Mouse (Mus musculus) hindbrain, embryonic 15.5 days (tissue): ENCODE results near the gene Cacna1d. TPM values are rescaled to one million over a fixed set of nuclear protein-coding genes. Genes with fewer than 3 reads are reported as not detected.

Source experiments
- ATAC-seq: fragments of 200-750 bp; cut with Nextera tagmentation; 2 replicates; pipeline ENCODE4 v1.8.0; 2017; ENCODE audit warnings: low read depth, moderate number of reproducible peaks, moderate TSS enrichment; ENCODE audit not compliant: low FRiP score
- H3K27ac ChIP-seq: fragments of 300-500 bp; sonication (generic); replicated peaks from 2 replicates; pipeline ENCODE4 v1.5.1; 2015; ENCODE audit warnings: mild to moderate bottlenecking, inconsistent platforms
- H3K27me3 ChIP-seq: fragments of 300-500 bp; sonication (generic); 2 replicates; pipeline ENCODE4 v1.6.1; 2015; ENCODE audit warnings: control low read depth, inconsistent platforms
- H3K36me3 ChIP-seq: fragments of 300-500 bp; sonication (generic); 2 replicates; pipeline ENCODE4 v1.6.1; 2015; ENCODE audit warnings: control low read depth, inconsistent platforms
- H3K4me1 ChIP-seq: fragments of 300-500 bp; sonication (generic); replicated peaks from 2 replicates; pipeline ENCODE4 v1.6.1; 2015; ENCODE audit warnings: control low read depth, inconsistent platforms
- H3K4me2 ChIP-seq: fragments of 300-500 bp; sonication (generic); 2 replicates; pipeline ENCODE4 v1.6.1; 2015; ENCODE audit warnings: moderate library complexity, mild to moderate bottlenecking, inconsistent platforms
- H3K4me3 ChIP-seq: fragments of 300-500 bp; sonication (generic); 2 replicates; pipeline ENCODE4 v1.5.1; 2015; ENCODE audit warnings: mild to moderate bottlenecking, inconsistent platforms
- H3K9ac ChIP-seq: fragments of 300-500 bp; sonication (generic); 2 replicates; pipeline ENCODE4 v1.6.1; 2015; ENCODE audit warnings: inconsistent platforms
- H3K9me3 ChIP-seq: fragments of 300-500 bp; sonication (generic); 2 replicates; pipeline ENCODE4 v1.6.1; 2016; ENCODE audit warnings: control low read depth, inconsistent platforms
- WGBS: fragments of 180-500 bp; shearing (Covaris S2); methylation state at CpG from one replicate; pipeline ENCODE4 v1.1.7; 2015; 5-methylcytosine and 5-hydroxymethylcytosine counted together
- polyA plus RNA-seq: library from polyadenylated mRNA; unstranded; fragments of >200 nt; fragmentation: Nextera tagmentation; extraction: Ambion mirVana; gene quantifications from 2 replicates; pipeline ENCODE4 v1.2.1, GENCODE M21; 2015

Cacna1d gene
- polyA plus RNA-seq, 1 experiment from 2014 or later, result 10.7 TPM

DNA sequence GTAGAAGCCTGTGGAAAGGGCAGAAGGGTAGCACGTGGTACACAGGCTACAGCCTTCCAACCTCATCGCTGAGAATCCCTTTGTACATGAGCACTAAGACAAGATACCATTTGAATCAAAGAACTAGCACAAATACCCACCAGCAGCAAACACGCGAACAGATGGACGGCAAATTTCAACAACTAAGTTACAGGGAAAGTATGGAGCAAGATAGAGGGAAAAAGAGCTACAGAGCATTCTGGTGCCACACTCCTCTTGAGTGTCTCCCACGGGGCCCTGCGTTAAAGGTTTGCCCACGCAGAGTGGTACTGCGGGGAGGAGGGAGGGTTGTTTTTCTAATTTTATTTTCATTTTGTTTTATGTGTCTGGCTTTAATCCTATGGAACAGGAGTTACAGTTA, 215.7 kb downstream of the Cacna1d start:
- Histone ChIP-seq H3K27me3 (no peaks in the 10 kb centered on the region), H3K27ac (no peak overlapping the region), H3K9me3 (no peaks in the 10 kb centered on the region), H3K4me2 (no peak overlapping the region), H3K9ac (no peak overlapping the region), H3K4me1 (no peaks in the 10 kb centered on the region; the same call in 1 of the 2 replicates), H3K36me3 (no peaks in the 10 kb centered on the region), H3K4me3 (no peak overlapping the region)
- ATAC-seq, result no peak
- WGBS, result 83% methylated on average over 9 of the region's 9 CpGs

DNA sequence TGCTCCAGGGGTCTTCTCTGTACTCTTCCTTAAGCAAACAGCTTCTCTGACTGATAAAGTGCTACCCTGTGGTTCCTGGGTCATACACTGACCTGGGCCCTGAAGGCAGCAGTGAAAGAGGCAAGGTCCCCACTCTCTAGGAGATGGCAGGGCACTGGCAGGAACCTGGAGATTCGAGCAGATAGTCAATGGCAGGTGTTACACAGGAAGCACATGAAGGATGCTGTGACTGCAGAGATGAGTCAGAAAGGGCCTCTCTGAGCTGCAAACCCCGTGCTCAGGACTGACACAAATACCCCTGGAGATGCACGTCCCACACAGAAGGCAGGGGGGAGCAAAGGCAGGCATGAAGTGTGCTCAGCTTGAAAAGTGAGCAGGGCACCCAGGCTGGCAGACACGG, 218.3 kb downstream of the Cacna1d start:
- whole genome bisulfite sequencing, result 79% methylated on average over 4 of the region's 4 CpGs

DNA sequence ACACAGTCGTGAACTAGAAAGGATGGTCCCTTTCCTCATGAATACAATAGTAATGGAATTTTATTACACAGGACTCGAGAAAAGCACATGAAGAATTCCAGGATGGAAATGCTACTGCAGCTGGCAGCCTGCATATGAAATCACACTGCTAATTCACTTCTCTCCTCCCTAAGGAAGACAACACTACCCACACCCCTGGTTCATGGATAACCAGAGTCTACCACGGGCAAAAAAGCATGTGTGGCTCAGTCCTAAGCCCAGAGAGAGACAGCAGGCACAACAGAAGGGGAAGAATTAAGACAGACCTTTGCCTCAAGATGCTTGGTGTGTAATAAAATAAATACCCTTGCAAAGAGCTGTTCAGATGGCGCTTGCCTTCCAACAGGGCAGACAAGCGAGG, 218.7 kb downstream of the Cacna1d start:
- Histone ChIP-seq H3K9me3 (no peaks in the 10 kb centered on the region), H3K36me3 (no peaks in the 10 kb centered on the region), H3K4me2 (no peak overlapping the region), H3K9ac (no peak overlapping the region), H3K4me3 (no peak overlapping the region), H3K27ac (no peak overlapping the region), H3K27me3 (no peaks in the 10 kb centered on the region), H3K4me1 (no peaks in the 10 kb centered on the region; the same call in 1 of the 2 replicates)
- ATAC-seq, result no peak
- WGBS, result 67% methylated on average over 5 of the region's 5 CpGs

More for the DNA sequence above, 218.3 kb downstream of the Cacna1d start:
- no peaks in the 10 kb centered on the region; the same call in 1 of the 2 replicates for H3K4me1 ChIP-seq
- H3K4me2 ChIP-seq, result no peak overlapping the region
- no peaks in the 10 kb centered on the region for H3K27me3 ChIP-seq
- no peak overlapping the region for H3K27ac ChIP-seq
- no peaks in the 10 kb centered on the region for H3K36me3 ChIP-seq
- H3K9ac ChIP-seq, result no peak overlapping the region
- ATAC-seq, result no peak
- no peaks in the 10 kb centered on the region for H3K9me3 ChIP-seq
- H3K4me3 ChIP-seq, result no peak overlapping the region

DNA sequence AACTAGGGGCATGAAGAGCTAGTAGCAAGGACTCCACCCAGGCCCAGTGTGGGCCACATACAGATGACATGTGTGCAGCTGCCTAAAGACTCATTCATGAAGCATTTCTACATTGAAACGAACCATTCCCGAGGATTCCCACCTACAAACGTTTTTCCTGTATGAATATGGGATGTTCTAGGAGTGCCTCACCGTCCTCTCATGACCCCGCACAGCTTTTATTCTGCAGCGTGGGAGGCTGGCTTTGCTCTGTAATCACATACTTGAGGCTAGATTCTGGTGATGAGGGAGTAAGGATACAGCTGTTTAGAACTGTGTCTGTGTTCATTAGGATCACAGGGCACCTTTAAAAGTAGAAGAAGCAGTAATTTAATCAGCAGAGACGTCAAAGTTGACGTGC, 219.4 kb downstream of the Cacna1d start:
- 77% methylated on average over 8 of the region's 8 CpGs for WGBS

DNA sequence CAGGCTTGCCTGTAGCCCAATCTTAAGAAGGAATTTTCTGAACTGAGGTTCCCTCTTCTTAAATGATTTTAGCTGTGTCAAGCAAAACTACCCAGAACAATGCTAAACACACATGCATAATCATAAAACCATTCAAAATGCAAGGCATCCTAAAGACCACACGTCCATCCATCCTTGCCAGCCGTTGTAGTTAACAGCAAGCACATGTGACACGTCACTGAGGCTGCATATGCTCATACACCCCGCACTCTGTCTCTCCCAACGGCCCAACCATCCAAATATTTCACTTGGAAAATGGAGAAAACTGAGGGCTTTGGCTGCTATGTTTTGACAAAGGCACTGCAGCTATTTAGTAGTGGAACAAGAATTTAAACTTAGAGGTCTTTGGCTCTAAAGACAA, 220.9 kb downstream of the Cacna1d start:
- WGBS, result 84% methylated on average over 5 of the region's 5 CpGs
- no peaks in the 10 kb centered on the region for H3K27me3 ChIP-seq
- ATAC-seq, result no peak

More for the DNA sequence above, 219.4 kb downstream of the Cacna1d start:
- H3K9me3 ChIP-seq, result no peaks in the 10 kb centered on the region
- no peak overlapping the region for H3K4me3 ChIP-seq
- H3K27ac ChIP-seq, result no peak overlapping the region
- no peak for ATAC-seq
- H3K36me3 ChIP-seq, result no peaks in the 10 kb centered on the region
- H3K9ac ChIP-seq, result no peak overlapping the region
- no peaks in the 10 kb centered on the region for H3K27me3 ChIP-seq
- H3K4me1 ChIP-seq, result no peaks in the 10 kb centered on the region; the same call in 1 of the 2 replicates
- H3K4me2 ChIP-seq, result no peak overlapping the region

DNA sequence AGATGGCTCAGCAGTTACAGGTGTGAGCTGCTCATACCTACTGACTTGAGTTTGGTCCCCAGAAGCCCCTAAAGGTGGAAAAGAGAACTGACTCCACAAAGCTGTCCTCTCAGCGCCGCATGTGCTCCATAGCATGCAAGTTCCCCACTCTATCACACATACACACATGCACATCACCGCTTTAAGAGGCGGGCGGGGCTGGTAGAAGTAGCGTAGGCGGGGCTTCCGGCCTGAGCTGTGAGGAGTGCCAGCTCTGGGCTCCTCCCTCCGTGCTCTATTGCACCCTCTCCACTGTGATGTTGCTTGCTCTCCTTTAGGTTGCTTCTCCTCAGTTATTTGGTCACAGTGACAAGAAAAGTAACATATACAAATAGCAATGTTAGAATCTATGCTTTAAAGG, 225.5 kb downstream of the Cacna1d start:
- Histone ChIP-seq H3K4me3 (no peak overlapping the region), H3K27me3 (no peaks in the 10 kb centered on the region), H3K9ac (no peak overlapping the region), H3K27ac (no peak overlapping the region), H3K4me2 (no peak overlapping the region), H3K9me3 (no peaks in the 10 kb centered on the region), H3K36me3 (no peaks in the 10 kb centered on the region), H3K4me1 (no peaks in the 10 kb centered on the region)
- 79% methylated on average over 9 of the region's 9 CpGs for WGBS
- no peak for ATAC-seq

More for the DNA sequence above, 220.9 kb downstream of the Cacna1d start:
- Histone ChIP-seq H3K36me3 (no peaks in the 10 kb centered on the region), H3K27ac (no peak overlapping the region), H3K4me3 (no peak overlapping the region), H3K4me2 (no peak overlapping the region), H3K4me1 (no peaks in the 10 kb centered on the region; the same call in 1 of the 2 replicates), H3K9ac (no peak overlapping the region), H3K9me3 (no peaks in the 10 kb centered on the region)

DNA sequence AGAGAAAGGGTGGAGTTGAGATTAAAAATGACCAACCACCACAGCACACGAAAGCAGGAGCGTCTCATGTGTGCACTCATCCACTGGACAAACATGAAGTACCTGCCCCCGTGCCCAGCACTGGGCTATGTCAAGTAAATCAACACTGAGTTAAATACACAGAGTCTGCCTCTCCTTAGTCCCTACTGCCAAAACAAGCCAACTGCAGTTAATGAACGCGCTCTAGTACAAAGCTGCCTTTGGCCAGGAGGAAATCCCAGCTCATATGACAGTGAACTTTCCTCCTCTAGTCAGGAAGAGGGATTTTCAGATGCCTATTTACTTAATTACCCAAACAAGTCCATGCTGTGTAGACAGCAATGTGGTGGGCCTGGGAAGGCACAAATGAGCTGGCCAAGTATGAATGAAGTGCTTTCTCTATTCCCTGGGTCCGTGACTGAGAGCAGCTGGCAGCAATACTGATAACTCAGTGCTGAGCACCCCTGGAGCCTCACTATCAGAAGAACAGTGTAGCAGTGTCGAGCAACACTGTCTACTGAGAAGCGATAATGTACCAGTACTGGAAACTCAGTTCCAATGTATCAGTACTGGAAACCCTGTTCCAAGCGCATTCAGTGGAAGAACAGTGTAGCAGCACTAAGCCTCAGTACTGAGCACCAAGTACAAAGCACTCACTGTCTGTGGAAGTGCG, 229.5 kb downstream of the Cacna1d start:
- no peak for ATAC-seq
- H3K9ac ChIP-seq, result no peak overlapping the region
- WGBS, result 82% methylated on average over 10 of the region's 10 CpGs

DNA sequence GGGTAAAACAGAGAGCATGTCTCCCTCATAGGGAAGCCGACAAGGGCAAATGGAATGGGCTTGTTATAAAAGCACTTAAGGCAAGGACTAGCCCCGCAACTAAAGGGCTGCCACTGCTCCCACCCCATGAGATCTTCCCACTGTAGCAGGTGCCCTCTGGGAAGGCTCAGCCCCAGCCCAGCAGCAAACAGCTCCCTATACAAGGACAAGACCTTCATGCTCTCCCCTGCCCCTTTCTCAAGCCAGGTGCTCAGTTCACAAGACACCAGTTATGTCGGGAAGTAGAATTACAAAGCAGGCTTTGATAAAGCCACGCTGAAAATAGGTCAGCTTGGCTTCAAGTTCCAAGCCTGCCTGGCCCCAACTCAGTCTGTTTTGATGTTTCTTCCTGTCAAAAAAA, 233.6 kb downstream of the Cacna1d start:
- WGBS, result 66% methylated on average over 4 of the region's 4 CpGs
- no peak overlapping the region for H3K4me3 ChIP-seq
- no peaks in the 10 kb centered on the region for H3K36me3 ChIP-seq
- ATAC-seq, result no peak
- H3K9ac ChIP-seq, result no peak overlapping the region
- peaks cover 32% of the 10 kb centered on the region for H3K4me1 ChIP-seq
- no peak overlapping the region for H3K27ac ChIP-seq
- H3K4me2 ChIP-seq, result no peak overlapping the region
- H3K9me3 ChIP-seq, result no peaks in the 10 kb centered on the region
- no peaks in the 10 kb centered on the region for H3K27me3 ChIP-seq

More for the DNA sequence above, 229.5 kb downstream of the Cacna1d start:
- Histone ChIP-seq H3K4me3 (no peak overlapping the region), H3K27ac (no peak overlapping the region), H3K9me3 (no peaks in the 10 kb centered on the region), H3K4me1 (peaks cover 9% of the 10 kb centered on the region; the same call in 1 of the 2 replicates), H3K4me2 (no peak overlapping the region), H3K27me3 (no peaks in the 10 kb centered on the region), H3K36me3 (no peaks in the 10 kb centered on the region)

DNA sequence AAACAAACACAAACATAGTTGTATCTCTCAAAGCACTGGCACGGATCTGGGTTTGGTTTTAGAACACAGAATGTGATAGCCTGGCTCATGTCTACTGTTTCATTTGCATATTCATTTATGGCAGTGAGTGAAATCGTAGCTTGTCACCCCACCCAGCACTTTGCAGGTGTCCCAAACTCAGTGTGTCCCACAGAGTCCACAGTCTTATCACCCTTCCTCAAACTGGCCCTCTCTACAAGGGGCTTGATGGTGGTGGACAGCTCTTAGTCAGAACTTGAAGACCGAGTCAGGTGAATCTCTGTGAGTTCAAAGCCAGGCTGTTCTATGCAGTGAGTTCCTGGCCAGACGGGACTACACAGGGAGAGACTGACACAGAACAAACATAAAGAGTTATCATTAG, 234.8 kb downstream of the Cacna1d start:
- Histone ChIP-seq H3K27ac (no peak overlapping the region), H3K9ac (no peak overlapping the region)

DNA sequence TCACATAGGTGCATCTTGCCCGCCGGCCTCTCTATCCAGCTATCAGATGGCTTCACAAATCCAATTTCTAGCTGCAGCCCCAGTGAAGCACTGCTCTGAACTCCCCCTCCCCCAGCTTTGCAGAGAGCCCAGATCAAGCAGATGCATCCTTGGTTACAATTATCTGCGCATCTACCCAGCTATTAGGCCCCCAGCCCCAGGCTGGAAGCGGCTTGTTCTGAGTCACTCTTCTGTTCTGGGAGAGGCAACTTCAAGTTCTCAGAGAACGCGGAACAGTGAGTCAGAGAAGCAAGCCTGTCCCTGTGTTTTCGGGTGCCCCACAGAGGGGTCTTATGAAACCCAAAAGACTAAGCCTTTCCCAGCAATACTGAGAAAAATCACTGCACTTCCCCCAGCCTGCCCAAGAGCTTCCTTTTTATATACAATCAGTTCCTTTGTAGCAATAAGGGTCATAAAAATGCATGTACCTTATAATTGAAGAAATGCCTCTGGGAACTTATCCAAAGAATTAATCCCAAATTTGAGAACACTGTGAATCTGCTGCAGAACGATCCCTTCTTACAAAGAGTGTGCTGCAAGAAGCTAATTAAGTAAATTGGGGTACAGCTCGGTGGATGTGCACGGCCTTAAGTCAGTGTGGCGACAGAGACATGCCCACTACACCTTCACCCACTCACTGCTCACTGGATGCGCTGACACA, 235.4 kb downstream of the Cacna1d start:
- no peak overlapping the region for H3K27ac ChIP-seq
- no peaks in the 10 kb centered on the region for H3K27me3 ChIP-seq
- peak; percentile 27; the same call in 1 of the 2 replicates for ATAC-seq
- H3K36me3 ChIP-seq, result no peaks in the 10 kb centered on the region
- H3K4me2 ChIP-seq, result no peak overlapping the region
- 62% methylated on average over 12 of the region's 12 CpGs for WGBS
- H3K4me3 ChIP-seq, result no peak overlapping the region
- peaks cover 32% of the 10 kb centered on the region for H3K4me1 ChIP-seq
- no peaks in the 10 kb centered on the region for H3K9me3 ChIP-seq
- no peak overlapping the region for H3K9ac ChIP-seq

More for the DNA sequence above, 234.8 kb downstream of the Cacna1d start:
- Histone ChIP-seq H3K4me2 (no peak overlapping the region), H3K9me3 (no peaks in the 10 kb centered on the region), H3K4me3 (no peak overlapping the region), H3K36me3 (no peaks in the 10 kb centered on the region), H3K27me3 (no peaks in the 10 kb centered on the region), H3K4me1 (peaks cover 32% of the 10 kb centered on the region)
- ATAC-seq, result no peak
- WGBS, result 72% methylated on average over 4 of the region's 4 CpGs

DNA sequence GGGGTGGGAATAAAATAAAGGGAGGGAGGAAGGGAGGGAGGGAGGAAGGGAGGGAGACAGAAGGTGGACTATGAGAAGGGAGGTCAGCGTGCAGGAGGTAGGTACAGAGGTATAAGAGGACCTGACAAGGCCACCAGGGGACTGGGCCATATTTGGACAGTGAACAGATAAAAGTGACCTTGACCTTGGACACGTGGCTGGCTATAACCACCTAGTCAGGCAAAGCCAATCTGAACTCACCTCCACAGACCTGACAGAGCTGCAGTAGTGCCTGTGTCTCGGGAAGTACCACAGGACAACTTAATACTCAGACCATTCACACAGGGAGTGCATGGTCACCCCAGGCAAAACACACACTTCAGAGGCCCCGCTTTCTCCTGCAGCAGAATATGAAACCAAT, 236.5 kb downstream of the Cacna1d start:
- no peak for ATAC-seq
- no peaks in the 10 kb centered on the region for H3K27me3 ChIP-seq
- no peaks in the 10 kb centered on the region for H3K9me3 ChIP-seq
- no peak overlapping the region for H3K4me2 ChIP-seq
- WGBS, result 76% methylated on average over 4 of the region's 4 CpGs
- H3K9ac ChIP-seq, result no peak overlapping the region
- no peaks in the 10 kb centered on the region for H3K36me3 ChIP-seq
- no peak overlapping the region; the same call in 1 of the 2 replicates for H3K27ac ChIP-seq
- peaks cover 32% of the 10 kb centered on the region for H3K4me1 ChIP-seq
- H3K4me3 ChIP-seq, result no peak overlapping the region

DNA sequence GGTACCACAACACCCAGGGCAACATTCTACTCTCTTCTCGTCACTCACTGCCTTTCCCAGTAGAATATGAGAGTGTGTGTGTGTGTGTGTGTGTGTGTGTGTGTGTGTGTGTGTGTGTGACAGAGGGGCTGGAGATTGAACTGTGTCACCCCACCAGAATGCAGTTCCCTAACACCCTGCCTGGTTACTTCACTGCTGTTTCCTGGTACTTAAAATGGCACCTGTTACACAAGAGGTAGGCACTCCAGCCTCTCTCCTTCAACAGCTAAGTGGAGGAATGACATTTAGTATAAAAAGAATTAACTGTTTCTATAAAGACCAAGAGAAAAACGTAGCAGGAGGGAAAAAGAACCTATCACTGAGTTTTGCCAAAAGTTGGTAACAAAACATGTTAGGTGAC, 238.4 kb downstream of the Cacna1d start:
- no peaks in the 10 kb centered on the region for H3K9me3 ChIP-seq
- 71% methylated on average over 2 of the region's 2 CpGs for WGBS
- no peaks in the 10 kb centered on the region for H3K36me3 ChIP-seq
- H3K4me3 ChIP-seq, result no peak overlapping the region
- H3K27ac ChIP-seq, result no peak overlapping the region
- H3K4me2 ChIP-seq, result no peak overlapping the region
- H3K27me3 ChIP-seq, result no peaks in the 10 kb centered on the region
- peaks cover 29% of the 10 kb centered on the region for H3K4me1 ChIP-seq
- ATAC-seq, result no peak
- no peak overlapping the region for H3K9ac ChIP-seq
